Mouse (Mus musculus): Measurements from ENCODE around the gene Prr18. TPM values are rescaled to one million over a fixed set of nuclear protein-coding genes. Genes with fewer than 3 reads are reported as not detected.

The Prr18 gene
- polyA plus RNA-seq, 1 experiment = 0.03 TPM

GRCm38 (mm10) chr17:8330602-8331001 is 6.7 kb upstream of the Prr18 start:
- no peak overlapping the region for H3K4me3 ChIP-seq (replicated peaks)
- no peaks in the 10 kb centered on the region for H3K4me1 ChIP-seq (ENCODE audit: control insufficient read depth)
- no peaks in the 10 kb centered on the region for H3K27me3 ChIP-seq (ENCODE audit: control insufficient read depth)
- H3K36me3 ChIP-seq (ENCODE audit: control insufficient read depth) = peaks cover 16% of the 10 kb centered on the region
- TF ChIP-seq TAL1 (IDR thresholded peaks at IDR 0.05; ENCODE audit: low read length) = no peak
- no peak for TF ChIP-seq GATA1 (IDR thresholded peaks at IDR 0.05; ENCODE audit: low read length)
- H3K9me3 ChIP-seq (ENCODE audit: control insufficient read depth, low read length) = no peaks in the 10 kb centered on the region

- no peaks in the 10 kb centered on the region for H3K36me3 ChIP-seq (ENCODE audit: control insufficient read depth)
- H3K27me3 ChIP-seq (ENCODE audit: control insufficient read depth) = peaks cover 49% of the 10 kb centered on the region
- H3K9me3 ChIP-seq (ENCODE audit: control insufficient read depth, low read length) = no peaks in the 10 kb centered on the region; the same call in 1 of the 2 replicates
- H3K4me3 ChIP-seq (replicated peaks) = no peak overlapping the region
- no peaks in the 10 kb centered on the region for H3K4me1 ChIP-seq (ENCODE audit: control insufficient read depth)
- TF ChIP-seq TAL1 (IDR thresholded peaks at IDR 0.05; ENCODE audit: low read length) = no peak
- TF ChIP-seq GATA1 (IDR thresholded peaks at IDR 0.05; ENCODE audit: low read length) = no peak
Measured at GRCm38 (mm10) chr17:8339666-8340374, 2.6 kb downstream of the Prr18 start.

- TF ChIP-seq TAL1 (IDR thresholded peaks at IDR 0.05; ENCODE audit: low read length) (no peak), GATA1 (IDR thresholded peaks at IDR 0.05; ENCODE audit: low read length) (no peak)
- H3K36me3 ChIP-seq (ENCODE audit: control insufficient read depth) = no peaks in the 10 kb centered on the region
- no peak overlapping the region for H3K4me3 ChIP-seq (replicated peaks)
- H3K4me1 ChIP-seq (ENCODE audit: control insufficient read depth) = no peaks in the 10 kb centered on the region
- H3K9me3 ChIP-seq (ENCODE audit: control insufficient read depth, low read length) = no peaks in the 10 kb centered on the region; the same call in 1 of the 2 replicates
- peaks cover 49% of the 10 kb centered on the region for H3K27me3 ChIP-seq (ENCODE audit: control insufficient read depth)
Measured at GRCm38 (mm10) chr17:8340407-8341359, 3.4 kb downstream of the Prr18 start.

GRCm38 (mm10) chr17:8341360-8341963 is 4.2 kb downstream of the Prr18 start:
- Histone ChIP-seq H3K4me1 (ENCODE audit: control insufficient read depth) (no peaks in the 10 kb centered on the region), H3K4me3 (replicated peaks) (no peak overlapping the region), H3K27me3 (ENCODE audit: control insufficient read depth) (peaks cover 49% of the 10 kb centered on the region), H3K9me3 (ENCODE audit: control insufficient read depth, low read length) (no peaks in the 10 kb centered on the region; the same call in 1 of the 2 replicates), H3K36me3 (ENCODE audit: control insufficient read depth) (no peaks in the 10 kb centered on the region)
- TF ChIP-seq TAL1 (IDR thresholded peaks at IDR 0.05; ENCODE audit: low read length) = no peak
- TF ChIP-seq GATA1 (IDR thresholded peaks at IDR 0.05; ENCODE audit: low read length) = no peak

GRCm38 (mm10) chr17:8342706-8343105 is 5.4 kb downstream of the Prr18 start:
- Histone ChIP-seq H3K9me3 (ENCODE audit: control insufficient read depth, low read length) (no peaks in the 10 kb centered on the region; the same call in 1 of the 2 replicates), H3K4me3 (replicated peaks) (no peak overlapping the region), H3K36me3 (ENCODE audit: control insufficient read depth) (no peaks in the 10 kb centered on the region), H3K27me3 (ENCODE audit: control insufficient read depth) (peaks cover 49% of the 10 kb centered on the region), H3K4me1 (ENCODE audit: control insufficient read depth) (no peaks in the 10 kb centered on the region)
- TF ChIP-seq TAL1 (IDR thresholded peaks at IDR 0.05; ENCODE audit: low read length) = no peak
- TF ChIP-seq GATA1 (IDR thresholded peaks at IDR 0.05; ENCODE audit: low read length) = no peak

GRCm38 (mm10) chr17:8343416-8343815 is 6.2 kb downstream of the Prr18 start:
- Histone ChIP-seq H3K4me3 (replicated peaks) (no peak overlapping the region), H3K36me3 (ENCODE audit: control insufficient read depth) (no peaks in the 10 kb centered on the region), H3K9me3 (ENCODE audit: control insufficient read depth, low read length) (no peaks in the 10 kb centered on the region; the same call in 1 of the 2 replicates), H3K27me3 (ENCODE audit: control insufficient read depth) (peaks cover 48% of the 10 kb centered on the region), H3K4me1 (ENCODE audit: control insufficient read depth) (no peaks in the 10 kb centered on the region)
- TF ChIP-seq TAL1 (IDR thresholded peaks at IDR 0.05; ENCODE audit: low read length) = no peak
- no peak for TF ChIP-seq GATA1 (IDR thresholded peaks at IDR 0.05; ENCODE audit: low read length)

GRCm38 (mm10) chr17:8347765-8348285 is 10.6 kb downstream of the Prr18 start:
- Histone ChIP-seq H3K4me3 (replicated peaks) (no peak overlapping the region), H3K36me3 (ENCODE audit: control insufficient read depth) (no peaks in the 10 kb centered on the region), H3K4me1 (ENCODE audit: control insufficient read depth) (no peaks in the 10 kb centered on the region), H3K27me3 (ENCODE audit: control insufficient read depth) (peaks cover 4% of the 10 kb centered on the region), H3K9me3 (ENCODE audit: control insufficient read depth, low read length) (no peaks in the 10 kb centered on the region)
- TF ChIP-seq GATA1 (IDR thresholded peaks at IDR 0.05; ENCODE audit: low read length) (no peak), TAL1 (IDR thresholded peaks at IDR 0.05; ENCODE audit: low read length) (no peak)

- no peak for TF ChIP-seq GATA1 (IDR thresholded peaks at IDR 0.05; ENCODE audit: low read length)
- no peak for TF ChIP-seq TAL1 (IDR thresholded peaks at IDR 0.05; ENCODE audit: low read length)
- no peaks in the 10 kb centered on the region for H3K9me3 ChIP-seq (ENCODE audit: control insufficient read depth, low read length)
- no peaks in the 10 kb centered on the region for H3K36me3 ChIP-seq (ENCODE audit: control insufficient read depth)
Measured at GRCm38 (mm10) chr17:8348941-8349340, 11.7 kb downstream of the Prr18 start.

More at GRCm38 (mm10) chr17:8348941-8349340, 11.7 kb downstream of the Prr18 start:
- no peaks in the 10 kb centered on the region for H3K4me1 ChIP-seq (ENCODE audit: control insufficient read depth)
- H3K4me3 ChIP-seq (replicated peaks) = no peak overlapping the region
- no peaks in the 10 kb centered on the region for H3K27me3 ChIP-seq (ENCODE audit: control insufficient read depth)

All from erythroblast, embryonic 14.5 days (primary cell).